Mouse (Mus musculus) left cerebral cortex, adult 8-10 months (tissue): ENCODE results near the gene Tnfsf14. TPM values are rescaled to one million over a fixed set of nuclear protein-coding genes. Genes with fewer than 3 reads are reported as not detected.

ENCODE experiments used
- DNase-seq, 2 experiments: peaks; one replicate each; pipeline ENCODE4 v3.0.0; 2022; ENCODE audit warnings: low spot score in 2 of 2
- total RNA-seq, 4 experiments: library from RNA; stranded (reverse); gene quantifications; 2 replicates each; pipeline ENCODE4 v1.2.4; 2022

The Tnfsf14 gene
- not detected for total RNA-seq

DNA sequence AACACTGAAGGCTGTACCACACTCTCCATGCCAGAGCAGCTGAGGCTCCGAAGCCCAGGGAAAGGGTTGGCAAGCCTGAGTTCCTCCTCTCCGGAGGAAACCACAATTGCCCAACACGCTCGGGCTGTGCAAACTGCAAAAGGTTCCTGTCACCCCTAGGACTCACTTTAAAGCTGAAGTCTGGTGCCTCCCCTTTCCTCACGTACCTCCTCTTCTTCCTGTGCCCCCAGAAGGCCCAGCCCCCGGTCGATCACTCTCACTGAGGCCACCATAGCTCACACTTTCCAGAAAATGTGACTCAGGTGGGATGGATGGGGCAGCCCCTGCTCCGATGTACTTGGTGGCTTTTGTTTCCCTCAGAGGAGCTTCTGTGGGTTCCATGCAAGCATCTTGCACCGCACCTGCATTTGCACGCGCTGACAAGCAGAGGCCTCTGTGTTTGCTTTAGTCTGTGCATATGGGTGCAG, at the start of gene Tnfsf14:
Gene Tnfsf14 (minus strand): TSS at position 137 of the 467 bp plus-strand sequence.
- no peak for DNase-seq

DNA sequence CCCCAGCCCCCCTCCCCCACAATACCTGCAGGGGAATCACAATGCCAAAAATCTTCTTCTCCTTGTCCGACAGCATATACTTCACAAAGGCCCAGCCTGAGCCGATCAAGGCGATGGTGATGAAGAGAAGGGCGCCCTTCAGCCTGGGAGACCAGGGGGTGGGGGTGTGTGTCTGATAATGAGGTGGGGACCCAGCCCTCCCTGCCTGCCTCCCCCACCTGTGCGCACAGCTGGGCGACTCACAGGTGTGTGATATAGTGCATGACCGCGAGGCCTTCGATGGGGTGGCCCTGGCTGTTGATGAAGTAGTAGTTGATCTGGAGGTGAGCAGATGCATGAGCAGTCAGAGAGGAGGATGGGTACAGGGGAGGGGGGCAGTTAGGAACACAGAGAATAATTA, 43.2 kb upstream of the Tnfsf14 start:
- DNase-seq, result no peak

DNA sequence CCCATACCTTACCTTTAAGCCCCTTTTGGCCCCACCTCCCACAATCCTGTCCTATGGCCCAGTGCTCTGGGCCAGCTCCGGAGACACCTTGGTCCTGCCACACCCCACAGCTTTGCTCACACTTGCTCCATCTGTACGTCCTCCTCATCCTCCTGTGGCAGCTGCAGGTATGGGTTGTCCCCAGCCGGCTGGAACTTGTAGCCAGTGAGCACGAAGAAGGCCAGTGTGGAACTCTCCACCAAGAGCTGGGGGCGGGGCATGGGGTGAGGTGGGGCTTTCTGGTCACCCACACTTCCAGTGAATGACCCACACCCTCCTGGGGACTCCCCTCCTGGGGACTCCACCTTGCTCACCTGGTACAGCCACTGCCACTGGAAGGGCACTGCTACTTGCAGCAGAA, 41.8 kb upstream of the Tnfsf14 start:
- DNase-seq, result no peak

DNA sequence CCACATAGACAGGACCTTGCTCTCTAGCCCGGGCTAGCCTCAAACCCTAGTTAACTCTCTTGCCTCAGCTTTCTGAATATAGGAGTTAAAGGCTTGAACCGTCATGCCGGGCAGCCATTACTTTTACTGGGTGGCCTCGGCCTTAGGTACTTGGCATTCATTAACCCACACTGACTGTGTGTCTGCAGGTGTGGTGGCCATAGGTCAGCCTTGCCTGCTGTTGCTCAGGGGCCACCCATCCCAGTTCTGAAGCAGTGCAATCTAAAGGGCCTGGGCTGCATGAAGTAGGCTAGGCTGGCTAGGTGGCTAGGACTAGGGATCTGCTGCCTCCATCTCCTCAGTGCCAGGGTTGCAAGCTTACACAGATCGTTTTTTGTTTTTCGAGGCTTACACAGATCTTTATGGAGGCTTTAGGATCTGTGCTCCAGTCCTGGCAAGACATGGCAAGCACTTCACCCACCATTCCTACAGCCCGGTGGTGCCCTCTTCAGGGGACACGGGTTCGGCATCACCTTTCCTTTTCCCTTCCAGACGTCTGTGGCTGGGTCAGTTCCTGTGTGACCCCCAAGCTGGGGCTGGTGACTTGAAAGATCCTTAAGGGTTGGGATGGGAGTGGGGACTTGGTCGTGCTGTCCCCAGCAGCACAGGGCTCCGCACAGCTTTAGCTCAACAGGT, 40.4 kb upstream of the Tnfsf14 start:
- no peak for DNase-seq

DNA sequence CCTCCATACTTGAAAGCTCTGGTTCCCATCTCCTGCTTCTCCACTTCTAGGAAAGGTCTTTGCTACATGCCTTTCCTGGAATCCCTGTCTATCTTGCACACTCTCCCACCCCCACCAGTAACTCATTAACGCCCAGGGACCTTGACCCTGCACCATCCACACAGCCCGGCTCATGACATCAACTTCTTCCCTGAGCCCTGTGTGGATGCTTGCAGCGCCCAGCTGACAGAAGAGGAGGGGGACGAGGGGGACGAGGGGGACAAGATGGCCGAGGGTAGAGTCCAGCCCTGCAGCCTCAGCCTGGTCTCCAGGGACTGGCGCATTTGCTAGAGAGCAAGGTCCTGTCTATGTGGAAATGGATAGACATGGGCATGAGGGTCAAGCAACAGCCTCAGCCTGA, 39.1 kb upstream of the Tnfsf14 start:
- DNase-seq, result no peak

DNA sequence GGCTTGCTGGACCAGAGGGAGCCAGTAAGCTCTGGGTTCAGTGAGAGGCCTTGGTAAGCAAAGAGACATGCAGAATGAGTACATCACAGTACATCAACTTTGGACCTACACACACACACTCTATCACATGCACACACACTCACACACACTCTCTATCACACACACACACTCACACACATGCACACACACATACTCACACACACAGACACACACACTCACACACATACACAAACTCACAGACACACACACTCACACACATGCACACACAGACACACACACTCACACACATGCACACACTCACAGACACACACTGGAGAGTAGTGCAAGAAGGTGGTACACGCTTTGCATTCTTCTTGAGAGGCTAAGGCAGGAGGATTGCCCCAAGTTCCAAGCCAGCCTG, 38.2 kb upstream of the Tnfsf14 start:
- DNase-seq, result no peak

DNA sequence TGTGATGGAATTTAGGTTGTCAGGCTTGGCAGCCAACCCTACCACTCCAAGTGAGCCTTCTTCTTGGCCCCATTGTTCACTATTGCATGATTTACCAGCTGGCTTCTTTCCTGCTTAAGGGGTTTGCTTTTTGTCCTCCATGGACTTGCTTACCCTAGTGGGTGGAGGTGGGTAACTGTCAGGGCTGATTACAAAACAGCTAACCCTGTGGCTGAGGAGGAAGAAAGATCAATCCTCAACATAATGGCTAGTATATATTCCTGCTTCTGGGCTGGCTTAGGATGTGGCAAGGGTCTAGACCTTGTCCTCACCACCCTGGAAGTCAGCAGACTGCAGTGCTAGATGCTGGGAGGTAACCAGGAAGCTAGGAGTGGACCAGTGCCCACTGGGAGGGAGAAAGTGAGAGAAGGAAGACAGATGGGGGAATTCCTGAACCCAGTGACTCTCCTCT, 37.4 kb upstream of the Tnfsf14 start:
- no peak for DNase-seq

DNA sequence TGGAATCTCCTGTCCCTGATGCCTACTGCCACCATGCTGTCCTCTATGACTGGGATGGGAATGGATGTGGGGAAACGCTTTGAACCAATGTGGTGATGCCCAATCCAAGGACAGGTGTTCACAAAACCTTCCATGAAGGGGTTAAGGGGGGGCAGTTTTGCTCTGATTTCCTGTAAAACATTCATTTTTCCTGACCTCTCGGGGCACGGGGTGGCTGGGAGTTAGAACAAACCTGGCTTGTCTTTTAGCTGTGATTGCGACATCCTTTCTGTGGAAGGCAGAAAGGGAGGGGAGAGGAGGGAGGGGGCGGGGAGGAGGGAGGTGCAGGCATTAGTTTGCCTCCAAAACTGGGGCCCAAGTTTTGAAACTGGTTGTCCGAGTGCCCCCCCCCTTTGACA, 36.8 kb upstream of the Tnfsf14 start:
- DNase-seq, result no peak

DNA sequence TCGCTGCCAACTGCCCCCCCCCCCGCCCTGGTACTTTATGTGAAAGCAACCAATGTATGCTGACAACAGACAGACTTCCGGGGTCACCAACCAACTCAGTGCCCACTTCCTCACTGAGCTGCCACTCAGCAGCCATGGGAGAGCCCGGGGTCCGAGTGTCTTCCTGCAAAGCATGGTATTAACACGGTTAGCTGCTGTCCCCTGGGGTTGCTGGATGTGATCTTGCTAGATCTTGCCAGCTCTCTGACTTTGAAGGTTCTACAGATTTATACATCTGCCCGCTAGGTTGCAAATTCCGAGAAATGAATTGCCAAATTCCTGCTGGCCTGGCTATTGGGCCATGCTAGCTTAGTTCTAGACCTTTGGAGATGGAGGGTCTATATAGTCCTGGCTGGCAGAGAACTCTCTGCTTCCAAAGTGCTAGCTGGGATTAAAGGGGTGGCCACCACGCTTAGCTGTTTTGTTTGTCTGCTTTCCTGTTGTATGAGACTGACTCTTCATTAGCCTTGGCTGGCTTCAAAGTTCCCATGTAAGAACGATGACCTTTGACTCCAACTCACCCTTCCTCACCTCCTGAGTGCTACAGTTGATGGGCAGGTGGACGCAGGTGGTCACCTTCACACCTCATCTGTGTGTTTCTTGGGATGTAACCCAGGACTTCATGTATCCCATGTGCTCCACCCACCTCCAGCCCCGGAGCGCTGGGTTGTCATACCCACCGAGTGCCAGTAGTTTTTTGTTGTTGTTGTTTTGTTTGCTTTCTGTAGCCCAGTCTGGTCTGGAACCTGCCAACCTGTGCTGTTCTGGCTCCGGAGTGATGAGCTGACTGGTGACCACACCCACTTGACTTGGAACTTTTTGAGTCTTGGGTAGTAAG, 36.1 kb upstream of the Tnfsf14 start:
- DNase-seq, result no peak

DNA sequence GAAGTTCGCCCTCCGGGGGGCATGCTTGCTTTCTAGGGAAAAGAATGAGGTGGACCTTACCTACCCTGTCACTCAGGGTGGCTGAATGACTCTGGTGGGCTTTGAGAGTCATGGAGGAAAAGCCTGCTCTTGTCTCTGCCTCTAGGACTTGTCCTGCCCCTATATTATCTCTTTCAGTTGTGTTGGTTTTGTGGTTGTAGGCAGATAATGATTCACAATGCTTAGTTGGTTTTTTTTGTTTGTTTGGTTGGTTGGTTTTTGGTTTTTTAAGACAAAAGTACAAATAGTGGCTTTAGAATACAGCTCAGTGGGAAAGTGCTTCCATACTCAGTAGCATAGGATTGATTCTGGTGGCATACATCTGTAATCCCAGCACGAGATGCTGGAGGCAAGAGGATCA, 34.9 kb upstream of the Tnfsf14 start:
- no peak for DNase-seq

DNA sequence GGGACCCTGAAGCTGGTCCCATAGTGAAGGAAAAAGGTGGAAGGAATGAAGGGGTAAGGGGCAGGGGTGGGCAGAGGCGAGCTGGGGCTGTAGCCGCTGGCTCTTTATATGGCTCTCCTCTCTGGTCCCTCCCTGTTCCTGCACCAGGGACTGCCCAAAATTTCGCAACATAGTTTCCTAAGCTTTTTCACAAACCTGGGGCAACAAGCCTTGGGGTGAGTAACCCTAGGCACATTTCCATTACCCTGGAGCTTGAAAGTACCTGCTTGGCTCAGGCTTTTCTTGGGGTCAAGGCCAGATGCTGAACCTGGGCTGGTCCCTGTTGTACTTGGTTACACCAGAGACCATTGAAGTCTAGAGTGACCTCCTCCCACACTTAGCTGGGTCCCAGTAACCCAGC, 34.0 kb upstream of the Tnfsf14 start, which contains the start of gene C3:
Gene C3 (minus strand): TSS at position 123 of the 400 bp plus-strand sequence.
- no peak for DNase-seq

DNA sequence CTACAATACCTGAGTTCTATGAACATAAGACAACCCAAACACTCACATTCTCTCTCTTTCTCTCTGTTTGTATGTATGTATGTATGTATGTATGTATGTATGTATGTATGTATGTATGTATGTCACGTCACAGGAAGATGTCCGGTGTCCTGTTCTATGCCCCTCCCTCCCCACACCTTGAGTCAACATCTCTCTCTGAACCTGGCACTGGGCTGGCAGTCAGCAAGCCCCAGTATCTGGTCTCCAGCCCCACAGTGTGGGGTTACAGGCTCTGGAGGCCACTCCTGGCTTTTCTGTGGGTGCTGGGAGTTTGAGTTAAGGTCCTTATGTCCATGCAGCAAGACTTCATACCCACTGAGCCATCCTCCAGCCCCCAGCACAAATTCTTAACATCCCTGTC, 33.5 kb upstream of the Tnfsf14 start:
- no peak for DNase-seq

DNA sequence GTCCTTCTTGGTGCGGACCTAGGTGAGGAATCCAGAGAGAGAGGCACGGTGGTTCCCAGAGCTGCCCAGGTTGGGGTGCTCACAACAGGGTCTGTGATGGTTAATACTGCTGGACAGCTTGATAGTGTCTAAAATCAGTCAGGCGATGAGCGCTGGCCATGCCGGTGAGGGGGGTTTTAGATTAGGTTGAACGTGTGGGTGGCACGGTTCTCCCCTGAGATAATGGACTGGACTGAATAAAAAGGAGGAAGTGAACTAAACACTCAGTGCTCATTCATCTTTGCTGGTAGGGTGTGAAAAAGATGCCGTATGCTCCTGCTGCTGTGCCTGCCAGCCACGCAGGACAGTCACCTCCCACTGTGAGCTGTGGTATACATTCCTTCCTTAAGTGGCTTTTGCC, 29.3 kb upstream of the Tnfsf14 start:
- no peak for DNase-seq

DNA sequence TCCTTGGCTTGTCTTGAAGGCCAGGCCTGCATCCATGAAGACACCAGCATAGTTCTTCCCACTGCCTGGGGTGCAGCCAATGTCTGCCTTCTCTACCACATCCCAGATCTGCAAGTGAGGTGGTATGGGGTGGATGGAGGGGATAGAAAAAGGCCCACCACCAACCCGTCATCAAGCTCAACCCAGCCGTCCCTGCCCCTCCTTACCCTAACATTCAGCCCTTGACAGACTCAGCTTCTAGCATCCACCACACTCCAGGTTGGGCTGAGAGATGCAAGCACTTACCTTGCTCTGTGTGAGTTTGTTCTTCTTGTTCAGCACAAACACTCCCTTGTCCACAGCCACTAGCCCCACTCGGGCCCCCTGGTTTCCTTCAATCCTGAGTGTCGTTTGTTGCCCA, 27.9 kb upstream of the Tnfsf14 start:
- no peak for DNase-seq

DNA sequence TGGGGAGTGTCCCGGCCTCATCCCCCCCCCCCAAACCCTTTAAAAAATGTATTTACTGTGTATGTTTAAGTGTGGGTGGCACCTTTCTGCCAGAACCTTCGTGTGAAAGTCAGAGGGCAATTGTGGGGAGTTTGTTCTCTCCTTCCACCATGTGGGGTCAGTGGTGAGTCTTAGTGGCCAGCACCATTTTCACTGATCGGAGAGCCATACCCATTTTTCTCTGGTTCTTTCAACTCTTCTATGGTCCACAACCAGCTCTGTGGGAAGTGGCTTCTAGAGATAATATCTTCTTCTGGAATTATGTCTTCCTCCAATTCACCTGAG, 25.9 kb upstream of the Tnfsf14 start:
- no peak for DNase-seq

DNA sequence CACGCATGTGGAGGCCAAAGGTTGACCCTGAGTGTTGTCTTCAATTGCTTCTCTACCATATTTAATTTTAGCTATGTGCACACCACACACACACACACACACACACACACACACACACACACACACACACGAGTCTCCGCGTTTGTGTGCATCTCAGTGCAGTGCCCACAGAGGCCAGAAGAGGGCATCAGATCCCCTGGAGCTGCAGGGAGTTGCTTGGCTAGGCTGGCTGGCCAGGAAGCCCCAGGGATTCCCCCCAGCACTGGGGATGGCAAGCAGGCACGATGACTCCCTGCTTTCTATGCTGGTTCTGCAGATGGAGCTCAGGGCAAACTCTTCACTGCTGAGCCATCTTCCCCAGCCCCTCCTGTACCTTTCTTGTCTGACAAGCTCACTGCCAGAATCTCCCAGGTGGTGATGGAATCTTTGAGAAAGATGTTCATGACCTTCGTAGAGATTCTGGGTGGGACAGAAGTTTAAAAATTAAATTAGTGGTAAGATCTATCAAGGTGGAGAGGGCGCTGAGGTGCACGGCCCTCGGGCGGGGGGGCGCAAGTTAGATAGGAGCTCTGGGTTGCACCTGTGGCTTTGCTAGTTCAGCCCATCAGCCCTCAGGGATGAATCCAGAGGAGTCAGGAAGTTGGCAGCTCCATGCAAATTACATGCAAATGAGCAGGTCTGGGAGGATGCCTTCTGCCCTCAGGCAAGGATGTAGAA, 25.3 kb upstream of the Tnfsf14 start:
- peak in 1 of 2 experiments; percentile 46 for DNase-seq

DNA sequence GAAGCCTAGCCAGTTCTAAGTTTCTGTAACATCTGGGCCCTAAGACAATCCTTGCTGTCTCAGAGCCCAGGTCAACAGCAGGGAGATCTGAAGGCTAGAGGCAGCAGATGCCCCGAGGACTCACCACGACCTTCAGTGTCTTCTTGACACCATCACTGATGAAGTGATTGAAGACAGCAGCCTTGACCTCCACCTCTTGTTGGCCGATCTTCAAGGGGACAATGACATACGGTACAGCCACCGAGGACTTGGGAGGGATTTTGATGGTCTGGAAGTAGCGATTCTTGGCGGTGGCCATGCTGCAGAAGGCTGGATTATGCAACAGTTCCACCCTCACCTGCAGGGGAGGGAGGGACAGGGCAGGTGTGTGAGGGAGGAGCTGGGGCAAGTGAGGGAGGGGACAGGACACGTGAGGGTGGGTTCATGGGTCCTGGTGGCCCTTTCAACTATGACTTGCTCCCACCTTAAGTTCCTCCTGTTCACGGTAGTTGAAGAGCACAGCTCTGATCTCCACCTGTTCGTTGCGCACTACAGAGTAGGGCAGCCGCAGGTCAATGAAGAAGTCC, 24.4 kb upstream of the Tnfsf14 start:
- DNase-seq, result no peak

DNA sequence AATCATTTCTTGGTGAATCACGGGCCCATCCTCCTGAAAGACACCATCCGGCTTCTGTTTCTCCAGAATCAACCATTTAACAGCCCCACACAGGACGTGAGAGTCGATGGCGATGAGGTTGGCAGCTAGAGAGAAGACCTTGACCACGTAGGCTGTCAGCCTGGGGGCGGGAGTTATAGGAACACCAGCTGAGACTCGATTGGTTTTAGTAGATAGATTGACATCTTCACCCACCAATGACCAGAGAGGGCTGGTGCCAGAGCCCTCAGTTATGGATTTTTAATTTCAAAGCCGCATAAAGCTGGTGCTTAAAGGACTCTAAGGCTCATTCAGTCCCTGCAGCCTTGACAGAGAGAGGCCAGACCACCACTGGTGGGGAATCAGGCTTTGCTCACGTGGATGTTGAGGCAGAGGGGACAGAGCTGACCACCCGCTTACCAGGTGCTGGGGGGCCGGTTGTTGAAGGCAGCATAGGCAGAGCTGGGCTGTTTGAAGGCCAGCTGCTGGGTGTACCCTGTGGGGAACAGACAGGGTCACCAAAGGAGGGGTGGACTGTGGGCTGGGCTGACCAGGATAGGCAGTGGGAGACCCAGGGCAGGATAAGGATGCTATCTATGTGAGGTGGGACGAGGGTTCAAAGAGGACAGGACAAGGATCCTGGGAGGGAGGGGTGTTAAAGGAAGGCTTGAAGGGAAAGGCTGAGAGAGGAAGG, 20.9 kb upstream of the Tnfsf14 start:
- no peak for DNase-seq

DNA sequence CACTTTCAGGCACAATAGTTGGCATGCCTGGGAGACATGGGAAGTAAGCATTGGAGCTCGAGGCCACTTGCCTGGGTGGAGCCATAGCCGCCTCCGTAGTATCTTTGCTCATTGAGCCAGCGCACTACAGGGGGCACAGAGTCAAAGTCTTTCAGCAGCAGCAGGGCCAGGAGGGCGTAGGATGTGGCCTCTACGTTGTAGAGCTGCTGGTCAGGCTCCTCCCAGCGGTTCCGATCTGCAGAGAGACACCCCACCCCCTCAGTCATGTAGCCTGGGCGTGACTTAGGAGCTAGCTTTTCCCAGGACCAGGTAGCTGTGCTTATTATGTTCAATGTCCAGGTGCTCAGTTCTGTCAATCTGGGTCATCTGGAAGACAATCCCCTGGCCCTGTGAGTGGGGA, 17.5 kb upstream of the Tnfsf14 start:
- DNase-seq, result no peak

DNA sequence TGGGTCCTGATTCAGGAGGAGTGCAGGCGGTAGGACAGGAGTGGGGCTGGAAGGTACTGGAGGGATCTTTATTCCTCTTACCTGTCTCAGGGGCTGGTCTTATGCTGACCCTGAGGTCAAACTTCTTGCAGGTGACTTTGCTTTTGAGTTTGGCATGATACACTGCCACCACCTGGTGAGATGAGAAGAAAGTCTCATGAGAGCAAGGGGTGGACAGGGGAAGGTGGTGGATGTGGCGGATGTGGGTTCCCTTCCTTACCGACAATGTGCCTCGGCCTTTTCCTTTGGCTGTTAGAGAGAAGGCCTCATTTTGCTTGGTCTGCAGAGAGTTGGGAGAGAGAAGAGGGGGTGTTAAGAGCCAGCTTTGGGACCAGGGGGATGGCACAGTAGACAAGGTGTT, 15.4 kb upstream of the Tnfsf14 start:
- no peak for DNase-seq

DNA sequence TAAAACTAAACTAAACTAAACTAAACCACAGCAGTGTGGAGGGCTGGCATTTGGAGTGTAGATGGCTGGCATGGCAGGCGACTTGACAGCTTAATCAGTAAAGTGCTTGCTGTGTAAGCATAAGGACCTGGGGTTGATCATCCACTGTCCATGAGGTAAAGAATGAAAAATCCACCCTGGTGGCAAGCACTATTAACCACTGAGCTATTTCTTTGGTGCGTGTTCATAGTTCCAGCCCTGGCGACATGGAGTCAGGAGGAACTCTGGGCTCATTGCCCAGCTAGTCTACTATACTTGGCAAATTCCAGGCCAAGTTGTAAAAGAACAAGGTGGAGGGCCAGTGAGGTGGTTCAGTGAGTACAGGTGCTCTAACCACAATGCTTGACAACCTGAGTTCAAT, 14.0 kb upstream of the Tnfsf14 start:
- DNase-seq, result no peak
